Mouse (Mus musculus): Measurements from ENCODE around the gene Polrmt. TPM values are rescaled to one million over a fixed set of nuclear protein-coding genes. Genes with fewer than 3 reads are reported as not detected.
A peak's percentile ranks its signal among the peaks of the same experiment; 100 is the strongest.

The Polrmt gene
- total RNA-seq, 2 experiments from 2014 or later = 40.1 to 43.7 TPM

GRCm38 (mm10) chr10:79701443-79702129, 44.8 kb downstream of the Polrmt start:
- intact Hi-C loops (cut with DNase I) = no loop called here
- DNase-seq (ENCODE audit: extremely low spot score in 1 of 2, low spot score in 2 of 2) = peak in 1 of 2 experiments; percentile 85

DNA sequence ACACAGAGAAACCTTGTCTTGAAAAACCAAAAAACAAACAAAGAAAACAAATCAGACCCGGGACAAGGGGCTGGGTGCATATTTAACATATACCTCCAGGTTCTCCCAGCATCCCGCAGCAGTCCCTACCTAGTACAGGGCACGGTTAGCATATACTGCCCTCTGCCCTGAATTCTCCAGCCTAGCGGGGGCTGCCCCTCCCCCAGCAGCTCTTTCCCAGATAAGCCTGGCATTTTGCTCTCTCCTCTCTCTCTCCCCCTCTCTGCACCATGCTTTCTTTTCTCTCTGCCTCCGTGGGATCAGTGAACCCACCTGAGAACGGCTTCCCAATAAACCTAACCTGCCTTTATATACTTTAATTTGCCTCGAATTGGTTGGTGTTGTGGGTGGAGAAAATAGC, 45.7 kb downstream of the Polrmt start:
- intact Hi-C loops (cut with DNase I) = no loop called here
- peak in 1 of 2 experiments; percentile 33 for DNase-seq (ENCODE audit: extremely low spot score in 1 of 2, low spot score in 2 of 2)

- peak in 1 of 2 experiments; percentile 32 for DNase-seq (ENCODE audit: extremely low spot score in 1 of 2, low spot score in 2 of 2)
- intact Hi-C loops (cut with DNase I) = no loop called here
Measured at GRCm38 (mm10) chr10:79698459-79698858, 47.9 kb downstream of the Polrmt start.

DNA sequence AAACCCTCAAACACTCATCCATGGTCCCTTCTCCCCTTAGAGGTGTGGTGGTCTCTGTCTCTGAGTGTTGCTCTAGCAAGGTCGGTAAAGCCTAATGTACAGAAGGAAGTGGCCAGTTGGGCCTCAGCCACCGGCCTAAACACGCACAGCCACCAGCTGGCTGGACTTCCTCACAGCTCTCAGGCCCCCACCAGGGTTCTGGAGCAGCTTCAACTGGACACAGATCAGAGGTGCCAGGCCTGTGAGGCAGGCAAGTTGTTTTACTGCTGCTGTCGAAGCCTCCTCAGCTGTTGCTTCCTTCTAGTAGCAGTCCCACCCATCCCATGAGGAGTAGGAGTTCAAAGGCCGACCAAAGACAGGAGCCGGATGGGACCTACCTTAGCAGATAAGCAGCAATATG, 48.5 kb downstream of the Polrmt start:
- intact Hi-C loops (cut with DNase I) = no loop called here
- peak in 1 of 2 experiments; percentile 91 for DNase-seq (ENCODE audit: extremely low spot score in 1 of 2, low spot score in 2 of 2)

GRCm38 (mm10) chr10:79696129-79696651, 50.2 kb downstream of the Polrmt start:
- intact Hi-C loops (cut with DNase I) = no loop called here
- DNase-seq (ENCODE audit: extremely low spot score in 1 of 2, low spot score in 2 of 2) = peak in 1 of 2 experiments; percentile 38

DNA sequence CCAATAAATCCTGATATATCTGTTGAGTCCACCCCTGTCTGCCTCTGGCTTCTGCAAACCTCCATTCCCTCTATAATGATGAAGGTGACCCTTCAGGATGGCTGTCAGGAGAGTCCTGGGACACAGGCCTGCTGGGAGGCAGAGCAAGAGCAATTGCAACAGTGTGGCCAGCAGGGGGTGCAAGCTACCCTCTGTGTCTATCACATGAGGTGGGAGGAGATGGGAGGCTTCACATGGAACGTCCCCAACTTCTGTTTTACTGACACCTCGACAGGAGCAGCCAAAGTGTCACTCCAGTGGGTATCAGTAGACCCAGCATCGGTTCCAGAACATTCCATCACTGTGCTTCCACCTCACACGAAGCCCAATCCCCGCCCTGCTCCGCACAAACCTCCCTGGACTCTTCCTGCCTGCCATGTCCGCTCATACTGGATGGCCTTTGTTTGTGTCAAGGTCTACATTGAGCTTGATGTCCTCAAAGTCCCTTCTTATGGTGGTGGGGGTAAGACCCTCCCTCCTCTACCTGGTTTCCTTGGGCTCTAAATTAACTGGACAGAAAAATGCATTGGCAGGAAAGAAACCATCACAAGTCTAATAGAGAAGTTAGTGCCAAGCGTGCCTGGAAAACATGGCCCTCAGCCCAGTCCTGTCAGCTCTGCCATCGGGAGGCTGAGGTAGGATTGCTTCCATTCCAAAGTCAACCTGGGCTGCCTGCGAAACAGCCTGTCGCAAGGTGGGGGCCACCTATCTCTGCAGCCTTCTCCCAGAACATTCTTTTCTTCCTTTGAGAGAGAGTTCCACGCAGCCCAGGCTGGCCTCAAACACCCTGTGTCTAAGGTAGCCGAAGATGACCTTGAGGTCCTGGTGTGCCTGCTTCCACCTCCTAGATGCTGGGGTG, 50.9 kb downstream of the Polrmt start:
- intact Hi-C loops (cut with DNase I) = no loop called here
- peak in 1 of 2 experiments; percentile 91 for DNase-seq (ENCODE audit: extremely low spot score in 1 of 2, low spot score in 2 of 2)

- DNase-seq (ENCODE audit: extremely low spot score in 1 of 2, low spot score in 2 of 2) = peak in 1 of 2 experiments; percentile 44
- intact Hi-C loops (cut with DNase I) = no loop called here
Measured at GRCm38 (mm10) chr10:79694379-79694655, 52.1 kb downstream of the Polrmt start.

DNA sequence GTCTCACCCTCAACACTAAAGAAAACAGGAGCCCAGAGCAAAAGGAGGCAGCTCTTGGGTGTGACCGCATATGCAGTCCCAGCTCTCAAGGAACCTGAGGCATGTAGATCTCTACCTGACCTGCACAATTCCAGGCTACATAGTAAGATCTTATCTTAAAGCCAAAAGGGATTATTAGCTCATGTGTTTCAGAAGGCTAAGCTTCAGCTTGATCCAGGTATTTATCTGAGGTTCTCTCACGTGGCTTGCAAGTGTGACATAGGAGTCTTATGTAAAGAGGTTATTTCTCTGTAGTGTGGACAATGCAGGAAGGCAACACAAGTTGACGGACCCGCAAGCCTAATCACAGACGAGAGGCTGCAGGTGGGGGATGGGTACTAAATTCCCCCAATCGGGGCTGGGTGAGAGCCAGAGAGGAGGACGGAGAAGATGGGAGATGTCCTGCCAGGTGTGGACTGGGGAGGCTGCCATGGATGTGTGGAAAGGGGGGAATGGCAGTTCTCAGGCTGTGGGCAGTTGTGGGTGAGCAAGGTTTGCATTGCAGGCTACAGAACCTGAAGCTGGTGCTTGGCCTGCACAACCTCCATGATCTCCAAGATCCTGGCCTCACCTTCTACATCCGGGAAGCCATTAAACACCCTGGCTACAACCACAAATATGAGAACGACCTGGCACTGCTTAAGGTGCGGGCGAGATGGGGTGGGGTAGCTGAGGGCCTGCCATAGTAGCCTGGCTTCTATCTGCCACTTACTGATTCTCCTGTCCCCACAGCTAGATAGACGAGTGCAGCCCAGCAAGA, 52.6 kb downstream of the Polrmt start:
- intact Hi-C loops (cut with DNase I) = no loop called here
- DNase-seq (ENCODE audit: extremely low spot score in 1 of 2, low spot score in 2 of 2) = peak in 1 of 2 experiments; percentile 40

DNA sequence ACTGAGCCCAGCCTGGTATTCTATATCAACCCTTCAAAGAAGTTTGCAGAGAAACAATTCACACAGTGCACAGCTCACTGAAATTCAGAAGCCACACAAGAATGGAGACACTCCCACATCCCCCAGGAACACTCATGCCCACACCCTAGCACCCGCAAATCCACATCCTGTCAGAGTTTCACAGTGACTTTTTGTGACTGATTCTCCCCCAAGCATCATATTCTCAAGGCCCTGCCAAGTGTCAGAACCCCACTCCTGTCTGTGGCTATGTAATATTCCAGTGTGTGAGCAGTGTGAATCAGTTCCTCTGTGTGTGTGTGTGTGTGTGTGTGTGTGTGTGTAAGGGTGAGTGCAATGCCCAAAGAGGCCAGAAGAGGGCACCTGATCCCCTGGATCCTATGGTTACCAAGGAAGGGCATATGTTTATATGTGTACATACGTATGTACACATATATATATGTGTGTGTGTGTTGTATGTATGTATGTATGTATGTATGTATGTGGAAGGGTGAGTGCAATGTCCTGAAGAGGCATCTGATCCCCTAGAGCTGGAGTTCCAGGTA, 54.3 kb downstream of the Polrmt start:
- no peak for DNase-seq (ENCODE audit: extremely low spot score in 1 of 2, low spot score in 2 of 2)
- intact Hi-C loops (cut with DNase I) = no loop called here

DNA sequence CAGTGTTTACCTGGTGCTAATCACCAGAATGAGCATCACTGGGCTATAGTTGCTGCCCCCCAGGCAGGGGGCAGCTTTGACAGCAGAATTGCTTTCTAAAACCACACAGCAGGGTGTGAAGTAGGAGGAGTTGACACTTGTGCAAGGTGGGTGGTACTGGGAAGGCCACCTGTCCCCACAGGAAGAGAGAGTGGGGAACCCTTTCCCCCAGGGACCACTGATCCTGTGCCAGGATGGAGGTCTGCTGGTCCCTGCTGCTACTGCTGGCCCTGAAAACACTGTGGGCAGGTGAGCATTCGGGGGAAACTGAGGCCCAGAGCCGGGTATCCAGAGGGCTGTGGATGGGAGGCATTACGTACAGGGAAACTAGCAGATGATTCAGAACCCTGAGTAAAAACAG, 57.2 kb downstream of the Polrmt start:
- intact Hi-C loops (cut with DNase I) = no loop called here
- DNase-seq (ENCODE audit: extremely low spot score in 1 of 2, low spot score in 2 of 2) = peak in 1 of 2 experiments; percentile 34

- intact Hi-C loops (cut with DNase I) = no loop called here
Measured at GRCm38 (mm10) chr10:79688720-79689119, 57.7 kb downstream of the Polrmt start, which contains the start of gene Gzmm. Gzmm (plus strand) TSS chr10:79689020.

GRCm38 (mm10) chr10:79687513-79687912, 58.9 kb downstream of the Polrmt start:
- intact Hi-C loops (cut with DNase I) = no loop called here
- DNase-seq (ENCODE audit: extremely low spot score in 1 of 2, low spot score in 2 of 2) = no peak

More at GRCm38 (mm10) chr10:79688720-79689119, 57.7 kb downstream of the Polrmt start, which contains the start of gene Gzmm:
- no peak for DNase-seq (ENCODE audit: extremely low spot score in 1 of 2, low spot score in 2 of 2)

DNA sequence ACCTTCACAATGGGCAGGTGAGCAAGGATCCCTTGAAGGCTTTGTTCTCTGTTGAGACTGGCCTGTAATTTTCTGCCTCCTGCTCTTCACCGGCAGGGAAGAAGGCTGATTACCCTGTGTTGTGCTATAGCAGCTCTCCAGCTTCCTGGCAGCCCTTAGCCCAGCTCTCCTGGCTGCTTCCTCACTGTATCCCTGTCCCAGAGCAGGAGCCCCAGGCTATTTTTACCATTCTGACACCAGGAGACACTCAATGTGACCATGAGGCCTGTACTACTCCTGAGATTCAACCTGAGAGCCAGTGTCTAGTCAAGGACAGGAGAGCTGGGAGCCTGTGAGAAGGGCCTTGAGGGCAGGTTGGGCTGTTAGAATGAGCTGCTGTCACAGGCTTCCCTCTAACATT, 59.7 kb downstream of the Polrmt start:
- intact Hi-C loops (cut with DNase I) = no loop called here
- DNase-seq (ENCODE audit: extremely low spot score in 1 of 2, low spot score in 2 of 2) = no peak

- intact Hi-C loops (cut with DNase I) = no loop called here
- DNase-seq (ENCODE audit: extremely low spot score in 1 of 2, low spot score in 2 of 2) = no peak
Measured at GRCm38 (mm10) chr10:79686219-79686618, 60.2 kb downstream of the Polrmt start.

Other genes with a start within 250 kb of the Polrmt start
- gene Plpp2, start 212.8 kb downstream of the Polrmt start, total RNA-seq (2021) = 1 to 10 TPM; 3.2 to 3.7 TPM
- gene Mier2, start 191.4 kb downstream of the Polrmt start, total RNA-seq (2021) = 10 to 100 TPM; 47.5 to 50.2 TPM
- gene Theg, start 159.2 kb downstream of the Polrmt start, total RNA-seq (2021) = not detected
- gene C2cd4c, start 132.6 kb downstream of the Polrmt start, total RNA-seq (2021) = 10 to 100 TPM; 13.3 to 14.2 TPM
- gene Shc2, start 108.7 kb downstream of the Polrmt start, total RNA-seq (2021) = 10 to 100 TPM; 47.1 to 50.7 TPM
- gene Odf3l2, start 100.8 kb downstream of the Polrmt start, total RNA-seq (2021) = under 1 TPM; 0.39 to 0.73 TPM
- gene Madcam1, start 82.0 kb downstream of the Polrmt start, total RNA-seq (2021) = under 1 TPM; 0.47 to 0.49 TPM
- gene Tpgs1, start 77.2 kb downstream of the Polrmt start, total RNA-seq (2021) = 10 to 100 TPM; 69.6 to 72.6 TPM
- gene Cdc34, start 64.4 kb downstream of the Polrmt start, total RNA-seq (2021) = 10 to 100 TPM; 64.9 to 66.8 TPM
- gene Gzmm, start 57.6 kb downstream of the Polrmt start, total RNA-seq (2021) = 1 to 10 TPM; 1.2 to 1.5 TPM
- gene Bsg, start 42.1 kb downstream of the Polrmt start, total RNA-seq (2021) = 100 to 1,000 TPM; 697 to 706 TPM
- gene Hcn2, start 29.9 kb downstream of the Polrmt start, total RNA-seq (2021) = 10 to 100 TPM; 75.5 to 80.0 TPM
- 1 to 10 TPM; 1.9 to 3.0 TPM for gene Fgf22, start 8.5 kb upstream of the Polrmt start, total RNA-seq (2021)
- gene Rnf126, start 20.4 kb upstream of the Polrmt start, total RNA-seq (2021) = 10 to 100 TPM; 90.7 to 95.8 TPM
- gene Fstl3, start 30.7 kb upstream of the Polrmt start, total RNA-seq (2021) = 1 to 10 TPM; 1.7 to 2.6 TPM
- gene Prss57, start 44.4 kb upstream of the Polrmt start, total RNA-seq (2021) = under 1 TPM; 0.32 to 0.54 TPM
- gene Palm, start 47.0 kb upstream of the Polrmt start, total RNA-seq (2021) = 100 to 1,000 TPM; 430 to 432 TPM
- gene Misp, start 74.4 kb upstream of the Polrmt start, total RNA-seq (2021) = under 1 TPM; 0.30 to 0.51 TPM
- gene Ptbp1, start 107.8 kb upstream of the Polrmt start, total RNA-seq (2021) = 10 to 100 TPM; 58.2 to 62.2 TPM
- gene Prtn3, start 127.9 kb upstream of the Polrmt start, total RNA-seq (2021) = 1 to 10 TPM; 4.5 to 5.2 TPM
- gene Plppr3, start 128.1 kb upstream of the Polrmt start, total RNA-seq (2021) = 100 to 1,000 TPM; 135 to 142 TPM
- not detected for gene Elane, start 139.7 kb upstream of the Polrmt start, total RNA-seq (2021)
- gene Cfd, start 144.3 kb upstream of the Polrmt start, total RNA-seq (2021) = not detected
- gene Med16, start 162.3 kb upstream of the Polrmt start, total RNA-seq (2021) = 10 to 100 TPM; 55.4 to 61.9 TPM
- not detected for gene Gm26602, start 164.3 kb upstream of the Polrmt start, total RNA-seq (2021)
- 1 to 10 TPM; 6.8 to 8.4 TPM for gene Kiss1r, start 170.4 kb upstream of the Polrmt start, total RNA-seq (2021)
- 100 to 1,000 TPM; 389 to 406 TPM for gene R3hdm4, start 174.6 kb upstream of the Polrmt start, total RNA-seq (2021)
- gene Arid3a, start 180.5 kb upstream of the Polrmt start, total RNA-seq (2021) = 1 to 10 TPM; 6.0 to 7.1 TPM
- 10 to 100 TPM; 46.2 to 49.9 TPM for gene Wdr18, start 213.6 kb upstream of the Polrmt start, total RNA-seq (2021)
- under 1 TPM; 0.24 to 0.28 TPM for gene Grin3b, start 224.1 kb upstream of the Polrmt start, total RNA-seq (2021)
- gene Tmem259, start 237.7 kb upstream of the Polrmt start, total RNA-seq (2021) = 100 to 1,000 TPM; 136 TPM
- 10 to 100 TPM in 1 of 2 experiments, 1 to 10 TPM in 1; 8.9 to 12.4 TPM for gene Cnn2, start 242.0 kb upstream of the Polrmt start, total RNA-seq (2021)
- gene Abca7, start 249.9 kb upstream of the Polrmt start, total RNA-seq (2021) = 1 to 10 TPM; 8.5 to 9.8 TPM